Mouse (Mus musculus) olfactory bulb, adult 2 months (tissue): ENCODE data around the gene Hp. TPM values are rescaled to one million over a fixed set of nuclear protein-coding genes. Genes with fewer than 3 reads are reported as not detected.

Experiments
- H3K27ac ChIP-seq: fragments of 200-500 bp; 2 replicates; pipeline ENCODE4 v1.5.1; 2012; ENCODE audit warnings: low read depth, low read length; ENCODE audit not compliant: insufficient read depth
- H3K4me1 ChIP-seq: fragments of 200-500 bp; 2 replicates; pipeline ENCODE4 v1.6.1; 2012; ENCODE audit warnings: low read length; ENCODE audit not compliant: control insufficient read depth, insufficient read depth
- H3K4me3 ChIP-seq: fragments of 200-500 bp; 2 replicates; pipeline ENCODE4 v1.5.1; 2012; ENCODE audit warnings: mild to moderate bottlenecking, low read depth, low read length, moderate library complexity; ENCODE audit not compliant: insufficient read depth
- CTCF ChIP-seq: fragments of 200-500 bp; IDR thresholded peaks from 2 replicates; pipeline ENCODE4 v1.5.1; 2012; ENCODE audit warnings: low read depth, mild to moderate bottlenecking, low read length, moderate library complexity; ENCODE audit not compliant: insufficient read depth
- POLR2A ChIP-seq: fragments of 200-500 bp; IDR thresholded peaks from 2 replicates; pipeline ENCODE4 v1.6.1; 2012; ENCODE audit warnings: mild to moderate bottlenecking, low read depth, low read length, moderate library complexity; ENCODE audit not compliant: insufficient read depth
- WGBS: fragments of 180-500 bp; shearing (Covaris S2); methylation state at CpG from one replicate; pipeline ENCODE4 v1.1.7; 2018; 5-methylcytosine and 5-hydroxymethylcytosine counted together
- polyA plus RNA-seq: library from polyadenylated mRNA; stranded (reverse); fragments of >200 nt; gene quantifications from 2 replicates; pipeline ENCODE4 v1.2.4, GENCODE M21; 2012; ENCODE audit warnings: low replicate concordance; ENCODE audit not compliant: missing spikeins, insufficient read depth, insufficient read length

Gene Hp
- polyA plus RNA-seq, 1 experiment: not detected

DNA sequence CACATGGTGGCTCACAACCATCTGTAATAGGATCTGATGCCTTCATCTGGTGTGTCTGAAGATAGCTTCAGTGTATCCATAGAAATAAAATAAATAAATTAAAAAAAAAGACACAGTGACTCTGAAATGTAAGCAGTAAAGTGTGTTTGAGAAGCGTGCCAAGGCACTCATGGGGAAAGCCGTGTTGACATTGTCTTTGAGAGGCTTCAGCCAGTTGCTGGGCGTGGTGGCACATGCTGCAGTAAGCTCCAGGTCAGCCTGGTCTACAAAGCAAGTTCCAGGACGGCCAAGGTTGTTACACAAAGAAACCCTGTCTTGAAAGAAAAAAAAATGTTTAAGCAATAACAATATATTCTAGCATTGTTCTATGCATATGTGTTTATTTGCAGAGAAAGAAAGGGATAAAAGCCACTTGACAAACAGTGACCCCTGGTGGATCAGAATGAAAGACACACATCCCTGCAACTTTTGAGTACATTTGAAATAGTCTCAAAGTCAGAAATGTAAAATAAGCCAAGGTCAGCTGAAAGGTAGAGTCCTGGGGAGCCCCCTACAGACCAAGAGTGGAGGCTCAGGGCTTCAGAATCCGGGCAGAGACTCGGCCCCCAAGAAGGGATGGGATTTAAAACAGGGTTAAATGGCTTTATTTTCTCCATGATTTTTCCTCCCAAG is 14.3 kb upstream of the Hp start:
- TF ChIP-seq POLR2A (no peak), CTCF (no peak)

DNA sequence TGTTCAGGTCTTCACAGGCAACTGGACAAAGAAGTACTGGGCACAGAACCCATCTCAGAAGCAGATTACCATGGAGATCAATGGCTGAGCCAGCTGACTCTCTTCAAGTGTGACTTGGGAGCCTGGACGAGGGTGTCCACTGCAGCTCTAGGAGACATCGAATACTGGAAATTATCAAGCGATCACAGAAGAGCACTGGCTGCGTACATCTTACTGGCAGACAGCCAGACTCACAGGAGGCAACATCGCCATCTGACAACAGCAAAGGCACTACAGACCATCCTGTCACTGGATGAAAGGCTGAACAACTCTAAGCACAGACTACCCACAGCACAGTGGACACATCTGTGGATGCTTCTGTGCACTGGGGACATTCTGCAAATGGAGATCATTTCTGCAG is 13.2 kb upstream of the Hp start:
- H3K4me3 ChIP-seq: no peak overlapping the region
- H3K4me1 ChIP-seq: no peaks in the 10 kb centered on the region
- no peak overlapping the region for H3K27ac ChIP-seq
- no peak for TF ChIP-seq CTCF
- no peak for TF ChIP-seq POLR2A
- 81% methylated on average over 5 of the region's 5 CpGs for WGBS

More for the DNA sequence above, 14.3 kb upstream of the Hp start:
- H3K4me3 ChIP-seq: no peak overlapping the region
- 77% methylated on average over 6 of the region's 6 CpGs for WGBS
- H3K4me1 ChIP-seq: no peaks in the 10 kb centered on the region
- H3K27ac ChIP-seq: no peak overlapping the region

DNA sequence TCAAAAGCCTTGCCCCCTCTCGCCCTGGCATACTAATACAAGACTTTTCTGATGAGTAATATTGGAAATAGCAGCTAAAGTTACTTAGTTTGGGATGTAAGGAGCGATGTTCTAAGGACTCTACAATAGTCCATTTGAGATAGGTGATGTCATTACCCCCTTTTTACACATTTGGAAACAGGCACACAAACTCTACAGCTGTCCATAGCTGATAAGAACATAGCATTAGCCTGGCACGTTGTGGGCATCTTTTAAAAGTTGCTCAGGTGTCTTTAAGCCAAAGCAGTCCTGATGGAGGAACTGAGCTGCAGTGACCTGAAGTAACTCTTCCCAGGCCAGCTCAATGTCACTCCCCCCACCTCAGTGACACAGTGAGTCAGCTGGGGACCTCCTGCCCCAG is 12.4 kb upstream of the Hp start:
- TF ChIP-seq CTCF: no peak
- no peak for TF ChIP-seq POLR2A
- Histone ChIP-seq H3K4me1 (no peaks in the 10 kb centered on the region), H3K27ac (no peak overlapping the region), H3K4me3 (no peak overlapping the region)
- WGBS: 79% methylated on average over 3 of the region's 3 CpGs

DNA sequence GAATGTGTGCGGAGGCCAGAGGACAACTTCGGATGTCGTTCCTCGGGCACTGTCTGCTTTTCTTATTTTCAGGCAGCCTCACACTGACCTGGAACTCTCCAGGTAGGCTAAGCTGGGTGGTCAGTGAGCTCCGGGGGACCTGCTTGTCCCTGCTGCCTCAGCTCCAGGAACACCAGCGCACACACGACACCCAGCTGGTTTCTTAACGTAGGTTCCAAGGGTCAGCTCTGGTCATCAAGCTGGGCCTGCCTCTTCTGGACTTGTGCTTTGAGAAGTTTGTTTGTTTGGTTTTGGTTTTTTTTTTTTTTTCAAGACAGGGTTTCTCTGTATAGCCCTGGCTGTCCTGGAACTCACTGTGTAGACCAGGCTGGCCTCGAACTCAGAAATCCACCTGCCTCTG is 11.9 kb upstream of the Hp start:
- TF ChIP-seq POLR2A (no peak), CTCF (no peak)
- 90% methylated on average over 9 of the region's 9 CpGs for WGBS
- H3K4me1 ChIP-seq: no peaks in the 10 kb centered on the region
- H3K27ac ChIP-seq: no peak overlapping the region
- H3K4me3 ChIP-seq: no peak overlapping the region

DNA sequence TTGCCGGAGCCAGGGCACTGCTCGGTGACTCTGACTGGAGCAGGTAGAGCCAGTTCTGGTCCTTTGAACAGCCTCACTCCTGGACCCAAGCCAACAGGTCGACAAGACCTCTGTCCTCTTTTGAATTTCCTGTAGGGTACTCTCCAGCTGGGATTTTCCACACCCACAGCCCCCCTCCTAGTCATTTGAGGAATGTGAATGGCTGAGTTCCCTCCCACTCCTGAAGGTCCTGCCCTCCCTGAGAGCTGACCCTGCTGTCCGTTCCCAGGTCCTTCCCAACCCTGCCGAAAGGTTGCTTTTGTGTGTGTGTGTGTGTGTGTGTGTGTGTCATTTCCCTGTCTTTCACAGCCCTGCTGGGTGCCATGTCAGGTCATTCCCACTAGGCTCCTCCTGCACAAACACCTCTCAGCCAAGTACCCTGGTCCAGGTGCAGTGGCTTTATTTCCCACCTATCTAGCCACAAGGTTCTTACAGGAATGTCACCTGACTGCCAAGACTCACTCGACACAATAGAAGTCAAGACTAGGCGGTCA is 8.1 kb upstream of the Hp start:
- WGBS: 66% methylated on average over 7 of the region's 7 CpGs
- no peak for TF ChIP-seq POLR2A
- TF ChIP-seq CTCF: no peak
- no peak overlapping the region for H3K4me3 ChIP-seq

DNA sequence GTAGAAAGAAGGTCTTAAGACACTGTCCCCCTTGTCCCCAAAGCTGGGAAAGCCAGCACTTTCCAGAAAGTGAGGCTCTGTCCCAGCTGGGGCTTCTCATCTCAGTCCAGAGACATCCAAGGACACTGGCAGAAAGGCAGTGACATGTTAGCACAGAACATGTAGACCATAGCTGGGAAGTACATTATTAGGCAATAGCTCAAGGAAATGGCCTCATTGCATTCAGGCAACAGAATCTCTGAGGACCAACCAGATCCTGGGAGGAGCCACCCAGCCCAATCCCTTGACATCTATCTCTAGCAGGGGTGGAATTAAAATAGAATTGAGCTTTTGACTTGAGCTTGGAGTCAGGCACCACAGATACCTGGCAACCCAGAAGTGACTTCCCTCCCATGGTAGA is 6.7 kb upstream of the Hp start:
- TF ChIP-seq CTCF: no peak
- TF ChIP-seq POLR2A: no peak
- Histone ChIP-seq H3K27ac (no peak overlapping the region), H3K4me3 (no peak overlapping the region), H3K4me1 (no peaks in the 10 kb centered on the region)

More for the DNA sequence above, 8.1 kb upstream of the Hp start:
- no peak overlapping the region for H3K27ac ChIP-seq
- H3K4me1 ChIP-seq: no peaks in the 10 kb centered on the region

DNA sequence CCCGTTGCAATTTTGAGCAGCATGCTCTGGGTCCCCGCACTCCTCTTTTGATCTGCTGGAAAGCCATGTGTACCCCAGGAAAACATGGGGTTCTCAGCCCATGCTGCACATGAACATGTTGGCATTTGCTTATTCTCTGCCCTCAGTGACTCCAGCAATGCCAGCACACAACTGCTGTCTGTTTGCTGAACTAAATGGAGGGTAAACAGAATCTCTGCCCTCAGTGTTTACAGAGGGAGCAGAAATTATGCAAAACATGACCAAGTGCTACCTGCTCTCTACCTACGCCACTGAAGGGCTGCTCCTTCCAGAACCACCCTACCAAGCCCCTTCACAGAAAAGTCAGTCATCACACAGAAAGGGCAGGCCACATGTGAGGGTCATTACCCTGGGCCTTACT is 5.9 kb upstream of the Hp start:
- no peak for TF ChIP-seq POLR2A
- TF ChIP-seq CTCF: no peak
- Histone ChIP-seq H3K4me3 (no peak overlapping the region), H3K27ac (no peak overlapping the region), H3K4me1 (no peaks in the 10 kb centered on the region)
- WGBS: 85% methylated on average over 3 of the region's 3 CpGs

DNA sequence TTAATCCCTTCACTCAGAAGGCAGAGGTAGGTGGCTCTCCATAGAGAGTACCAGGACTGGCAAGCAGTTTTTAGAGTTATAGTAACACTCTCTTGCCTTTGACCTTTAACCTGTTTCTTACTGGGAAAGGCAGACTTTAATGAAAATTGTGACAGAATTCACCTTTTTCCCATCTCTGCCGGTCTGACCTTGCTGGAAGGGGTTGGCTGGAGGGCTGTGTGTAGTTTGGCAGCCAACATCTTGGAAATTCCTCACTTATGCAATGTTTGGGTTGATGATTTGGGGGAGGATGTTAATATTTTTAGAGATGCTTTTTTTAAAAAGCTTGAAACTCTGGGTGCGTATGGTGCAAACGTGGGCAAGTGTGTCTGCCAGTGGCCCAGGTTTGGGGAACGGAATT is 5.3 kb upstream of the Hp start:
- Histone ChIP-seq H3K27ac (no peak overlapping the region), H3K4me3 (no peak overlapping the region), H3K4me1 (no peaks in the 10 kb centered on the region)
- 87% methylated on average over 4 of the region's 4 CpGs for WGBS
- TF ChIP-seq CTCF (no peak), POLR2A (no peak)

DNA sequence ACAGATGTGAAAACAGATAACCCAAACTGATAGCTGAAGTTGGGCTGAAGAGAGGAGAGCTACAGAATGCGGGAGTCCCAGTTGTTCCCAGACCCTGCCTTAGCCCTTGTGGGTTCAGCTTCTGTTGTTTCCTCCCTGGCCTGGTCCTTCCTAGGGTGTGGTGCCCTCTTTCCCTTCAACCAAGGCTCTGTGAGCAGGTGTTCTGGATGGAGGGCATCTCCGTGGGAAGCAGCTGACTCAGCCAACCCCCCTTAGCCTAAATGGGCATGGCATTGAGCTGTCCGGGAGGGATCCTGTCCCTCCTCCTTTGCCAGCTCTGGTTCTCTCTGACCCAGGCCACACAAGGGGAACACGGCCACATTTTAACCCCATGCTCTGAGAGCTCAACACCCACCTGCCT is 2.7 kb downstream of the Hp start:
- TF ChIP-seq POLR2A (no peak), CTCF (no peak)
- Histone ChIP-seq H3K4me1 (no peaks in the 10 kb centered on the region), H3K27ac (no peak overlapping the region), H3K4me3 (no peak overlapping the region)
- 73% methylated on average over 4 of the region's 4 CpGs for WGBS
